Mouse (Mus musculus): ENCODE results near the gene Anks1b. TPM values are rescaled to one million over a fixed set of nuclear protein-coding genes. Genes with fewer than 3 reads are reported as not detected.

Gene Anks1b
- total and polyA plus RNA-seq, 3 experiments: 0.11 TPM; not detected in 2

DNA sequence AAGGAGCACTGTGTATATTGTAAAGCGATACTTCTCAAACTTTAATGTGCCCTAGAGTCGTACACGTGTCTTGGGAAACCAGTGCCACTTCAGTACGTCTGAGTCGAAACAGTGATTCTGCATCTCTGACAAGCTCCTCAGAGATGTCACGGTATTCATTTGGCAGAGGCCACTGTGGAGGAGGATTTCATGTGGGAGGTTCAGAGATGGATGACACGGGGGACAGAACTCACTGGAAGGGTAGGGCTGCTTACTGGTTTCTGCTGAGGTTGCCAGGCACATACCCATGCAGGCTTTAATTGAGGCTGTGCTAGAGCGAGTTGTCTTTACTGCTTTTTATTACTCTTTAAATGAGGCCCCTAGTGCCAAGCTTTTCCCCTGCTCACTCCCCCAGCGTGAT, 558.7 kb downstream of the Anks1b start:
- Histone ChIP-seq H3K4me3 (ENCODE audit: low read depth, low read length) (no peak overlapping the region), H3K9me3 (replicated peaks) (peaks cover 30% of the 10 kb centered on the region), H3K36me3 (replicated peaks) (no peaks in the 10 kb centered on the region), H3K27me3 (ENCODE audit: insufficient read depth, low read length) (no peaks in the 10 kb centered on the region), H3K4me1 (ENCODE audit: insufficient read depth, low read depth, low read length) (no peaks in the 10 kb centered on the region)
- DNase-seq (ENCODE audit: low spot score): no peak
- ATAC-seq (ENCODE audit: extremely low read depth, insufficient number of reproducible peaks, low FRiP score, poor library complexity, severe bottlenecking): no peak
- TF ChIP-seq TAL1 (conservative IDR thresholded peaks at IDR 0.05; ENCODE audit: low read depth, low read length) (no peak), GATA1 (IDR thresholded peaks at IDR 0.05; ENCODE audit: borderline replicate concordance, low read length) (no peak), CTCF (IDR thresholded peaks at IDR 0.05; ENCODE audit: low read depth, low read length) (no peak), POLR2AphosphoS5 (IDR thresholded peaks at IDR 0.05; ENCODE audit: insufficient replicate concordance, low read depth, low read length) (no peak), GATA2 (IDR thresholded peaks at IDR 0.05; ENCODE audit: borderline replicate concordance, low read depth, low read length) (no peak)

DNA sequence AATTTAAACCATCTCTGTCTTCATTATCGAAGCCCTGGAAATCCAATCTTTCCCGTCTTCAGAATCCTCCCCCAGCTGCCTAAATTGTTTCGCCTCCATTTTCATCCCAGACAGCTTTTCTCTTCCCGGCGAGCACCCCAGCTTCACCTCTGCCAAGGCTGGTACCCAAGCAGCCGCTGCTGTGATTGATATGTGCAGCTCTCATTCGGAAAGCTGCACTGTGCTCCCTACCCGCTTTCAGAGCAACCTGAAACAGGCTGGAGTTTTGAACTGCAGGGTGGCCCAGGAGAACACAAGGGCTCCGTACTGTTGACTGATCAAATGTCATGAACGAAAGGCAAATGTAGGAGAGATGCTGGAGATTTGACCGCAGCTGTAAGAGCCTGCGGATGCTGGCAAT, 559.2 kb downstream of the Anks1b start:
- DNase-seq (ENCODE audit: low spot score) (no peak), ATAC-seq (ENCODE audit: extremely low read depth, insufficient number of reproducible peaks, low FRiP score, poor library complexity, severe bottlenecking) (no peak)
- H3K4me1 ChIP-seq (ENCODE audit: insufficient read depth, low read depth, low read length): no peaks in the 10 kb centered on the region
- peaks cover 30% of the 10 kb centered on the region for H3K9me3 ChIP-seq (replicated peaks)
- TF ChIP-seq GATA1 (IDR thresholded peaks at IDR 0.05; ENCODE audit: borderline replicate concordance, low read length): no peak
- no peak for TF ChIP-seq POLR2AphosphoS5 (IDR thresholded peaks at IDR 0.05; ENCODE audit: insufficient replicate concordance, low read depth, low read length)
- TF ChIP-seq TAL1 (conservative IDR thresholded peaks at IDR 0.05; ENCODE audit: low read depth, low read length): no peak
- TF ChIP-seq GATA2 (IDR thresholded peaks at IDR 0.05; ENCODE audit: borderline replicate concordance, low read depth, low read length): no peak
- no peak for TF ChIP-seq CTCF (IDR thresholded peaks at IDR 0.05; ENCODE audit: low read depth, low read length)
- no peak overlapping the region for H3K4me3 ChIP-seq (ENCODE audit: low read depth, low read length)
- H3K27me3 ChIP-seq (ENCODE audit: insufficient read depth, low read length): no peaks in the 10 kb centered on the region
- H3K36me3 ChIP-seq (replicated peaks): no peaks in the 10 kb centered on the region

DNA sequence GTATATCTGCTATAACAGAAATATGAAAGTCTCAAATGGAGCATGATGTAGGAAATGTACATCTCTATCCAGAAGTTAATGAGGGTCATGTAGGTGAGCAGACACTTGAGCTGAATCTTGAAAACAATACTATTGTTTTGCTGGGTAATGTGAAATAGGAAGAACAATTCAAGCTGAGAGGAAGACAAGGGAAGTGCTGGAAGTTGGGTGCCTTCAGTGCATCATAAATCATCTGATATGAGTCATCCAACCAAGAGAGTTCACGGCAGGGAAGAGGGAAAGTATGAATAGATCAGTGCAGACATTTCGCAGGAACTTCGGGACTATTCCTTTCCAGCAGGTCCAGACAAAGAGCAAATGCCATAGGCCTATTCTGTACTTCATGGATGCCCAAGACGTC, 567.7 kb downstream of the Anks1b start:
- DNase-seq (ENCODE audit: low spot score) (no peak), ATAC-seq (ENCODE audit: extremely low read depth, insufficient number of reproducible peaks, low FRiP score, poor library complexity, severe bottlenecking) (no peak)
- TF ChIP-seq GATA1 (IDR thresholded peaks at IDR 0.05; ENCODE audit: borderline replicate concordance, low read length): no peak
- no peak for TF ChIP-seq CTCF (IDR thresholded peaks at IDR 0.05; ENCODE audit: low read depth, low read length)
- no peak for TF ChIP-seq TAL1 (conservative IDR thresholded peaks at IDR 0.05; ENCODE audit: low read depth, low read length)
- no peak for TF ChIP-seq POLR2AphosphoS5 (IDR thresholded peaks at IDR 0.05; ENCODE audit: insufficient replicate concordance, low read depth, low read length)
- TF ChIP-seq GATA2 (IDR thresholded peaks at IDR 0.05; ENCODE audit: borderline replicate concordance, low read depth, low read length): no peak
- no peaks in the 10 kb centered on the region for H3K27me3 ChIP-seq (ENCODE audit: insufficient read depth, low read length)
- no peaks in the 10 kb centered on the region for H3K36me3 ChIP-seq (replicated peaks)
- no peaks in the 10 kb centered on the region for H3K4me1 ChIP-seq (ENCODE audit: insufficient read depth, low read depth, low read length)
- no peak overlapping the region for H3K4me3 ChIP-seq (ENCODE audit: low read depth, low read length)
- peaks cover 3% of the 10 kb centered on the region; the same call in 1 of the 2 replicates for H3K9me3 ChIP-seq (replicated peaks)

DNA sequence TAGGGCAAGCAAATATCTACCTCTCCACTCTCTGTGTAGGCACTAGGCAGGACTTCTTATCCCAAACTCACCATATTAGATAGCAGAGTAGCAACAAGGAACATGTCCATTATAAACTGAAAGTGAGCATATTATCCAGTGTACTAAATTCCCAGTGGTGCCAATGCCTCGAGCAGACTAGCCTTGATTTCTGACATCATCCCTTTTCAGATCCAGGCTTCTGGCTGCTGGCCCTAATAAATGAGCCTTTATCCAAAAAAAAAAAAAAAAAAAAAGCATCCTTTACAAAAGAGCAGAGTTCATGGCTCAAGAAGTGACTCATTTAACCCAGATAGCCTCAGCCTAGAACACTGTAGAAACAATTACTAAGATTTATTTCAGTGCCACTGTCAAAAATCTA, 568.3 kb downstream of the Anks1b start:
- H3K27me3 ChIP-seq (ENCODE audit: insufficient read depth, low read length): no peaks in the 10 kb centered on the region
- no peak for TF ChIP-seq TAL1 (conservative IDR thresholded peaks at IDR 0.05; ENCODE audit: low read depth, low read length)
- no peak for TF ChIP-seq GATA1 (IDR thresholded peaks at IDR 0.05; ENCODE audit: borderline replicate concordance, low read length)
- no peak for TF ChIP-seq POLR2AphosphoS5 (IDR thresholded peaks at IDR 0.05; ENCODE audit: insufficient replicate concordance, low read depth, low read length)
- no peak for TF ChIP-seq GATA2 (IDR thresholded peaks at IDR 0.05; ENCODE audit: borderline replicate concordance, low read depth, low read length)
- no peak for TF ChIP-seq CTCF (IDR thresholded peaks at IDR 0.05; ENCODE audit: low read depth, low read length)
- ATAC-seq (ENCODE audit: extremely low read depth, insufficient number of reproducible peaks, low FRiP score, poor library complexity, severe bottlenecking) (no peak), DNase-seq (ENCODE audit: low spot score) (no peak)
- H3K4me3 ChIP-seq (ENCODE audit: low read depth, low read length): no peak overlapping the region
- no peaks in the 10 kb centered on the region for H3K4me1 ChIP-seq (ENCODE audit: insufficient read depth, low read depth, low read length)
- peaks cover 6% of the 10 kb centered on the region; the same call in 1 of the 2 replicates for H3K9me3 ChIP-seq (replicated peaks)
- H3K36me3 ChIP-seq (replicated peaks): no peaks in the 10 kb centered on the region

DNA sequence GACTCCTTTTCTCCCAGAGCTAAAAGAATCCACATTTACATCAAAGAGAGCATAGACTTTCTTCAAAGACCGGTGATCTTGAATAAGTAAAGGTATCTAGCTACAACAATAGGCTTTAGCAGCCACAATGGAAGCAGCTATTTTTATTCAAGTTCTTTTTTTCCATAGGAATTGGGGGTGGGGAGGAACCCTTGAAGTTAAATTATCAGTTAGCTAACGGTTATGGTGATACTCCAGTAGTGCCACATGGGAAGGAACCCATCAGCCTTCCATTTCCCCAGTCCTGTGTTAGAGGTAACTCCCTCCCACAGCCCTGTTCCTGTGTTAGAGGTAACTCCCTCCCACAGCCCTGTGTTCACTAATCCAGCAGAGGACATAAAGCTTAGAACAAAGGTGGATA, 591.6 kb downstream of the Anks1b start:
- H3K27me3 ChIP-seq (ENCODE audit: insufficient read depth, low read length): no peaks in the 10 kb centered on the region
- DNase-seq (ENCODE audit: low spot score) (no peak), ATAC-seq (ENCODE audit: extremely low read depth, insufficient number of reproducible peaks, low FRiP score, poor library complexity, severe bottlenecking) (no peak)
- no peak for TF ChIP-seq TAL1 (conservative IDR thresholded peaks at IDR 0.05; ENCODE audit: low read depth, low read length)
- no peak for TF ChIP-seq POLR2AphosphoS5 (IDR thresholded peaks at IDR 0.05; ENCODE audit: insufficient replicate concordance, low read depth, low read length)
- no peak for TF ChIP-seq CTCF (IDR thresholded peaks at IDR 0.05; ENCODE audit: low read depth, low read length)
- TF ChIP-seq GATA2 (IDR thresholded peaks at IDR 0.05; ENCODE audit: borderline replicate concordance, low read depth, low read length): no peak
- TF ChIP-seq GATA1 (IDR thresholded peaks at IDR 0.05; ENCODE audit: borderline replicate concordance, low read length): no peak
- no peak overlapping the region for H3K4me3 ChIP-seq (ENCODE audit: low read depth, low read length)
- H3K9me3 ChIP-seq (replicated peaks): peaks cover 8% of the 10 kb centered on the region
- H3K36me3 ChIP-seq (replicated peaks): no peaks in the 10 kb centered on the region
- no peaks in the 10 kb centered on the region for H3K4me1 ChIP-seq (ENCODE audit: insufficient read depth, low read depth, low read length)

DNA sequence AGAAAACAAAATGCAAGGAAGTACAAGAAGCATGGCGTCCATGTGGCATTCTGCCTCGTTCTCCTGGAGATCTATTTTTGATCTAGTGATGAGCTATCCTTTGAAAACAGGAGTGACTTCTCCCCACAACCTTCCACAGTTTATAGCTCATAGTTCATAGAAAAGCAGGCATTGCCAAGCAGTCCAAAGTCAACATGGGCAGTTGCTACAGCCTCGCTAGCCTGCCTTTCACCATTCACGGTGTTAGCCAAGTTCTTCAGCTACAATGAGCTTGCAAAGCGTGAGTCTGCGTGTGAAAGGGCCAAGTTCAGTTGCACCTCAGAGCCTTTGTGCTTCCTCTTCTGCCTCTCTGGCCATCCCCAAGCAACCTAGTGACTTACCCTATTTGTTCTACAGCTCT, 592.1 kb downstream of the Anks1b start:
- Histone ChIP-seq H3K27me3 (ENCODE audit: insufficient read depth, low read length) (no peaks in the 10 kb centered on the region), H3K4me1 (ENCODE audit: insufficient read depth, low read depth, low read length) (no peaks in the 10 kb centered on the region), H3K36me3 (replicated peaks) (no peaks in the 10 kb centered on the region), H3K4me3 (ENCODE audit: low read depth, low read length) (no peak overlapping the region), H3K9me3 (replicated peaks) (peaks cover 8% of the 10 kb centered on the region)
- ATAC-seq (ENCODE audit: extremely low read depth, insufficient number of reproducible peaks, low FRiP score, poor library complexity, severe bottlenecking) (no peak), DNase-seq (ENCODE audit: low spot score) (no peak)
- TF ChIP-seq CTCF (IDR thresholded peaks at IDR 0.05; ENCODE audit: low read depth, low read length): no peak
- no peak for TF ChIP-seq GATA2 (IDR thresholded peaks at IDR 0.05; ENCODE audit: borderline replicate concordance, low read depth, low read length)
- no peak for TF ChIP-seq GATA1 (IDR thresholded peaks at IDR 0.05; ENCODE audit: borderline replicate concordance, low read length)
- TF ChIP-seq TAL1 (conservative IDR thresholded peaks at IDR 0.05; ENCODE audit: low read depth, low read length): no peak
- no peak for TF ChIP-seq POLR2AphosphoS5 (IDR thresholded peaks at IDR 0.05; ENCODE audit: insufficient replicate concordance, low read depth, low read length)

All from G1E (cell line).